Mouse (Mus musculus) hindbrain, embryonic 10.5 days (tissue): ENCODE measurements around the gene Gtpbp6. TPM values are rescaled to one million over a fixed set of nuclear protein-coding genes. Genes with fewer than 3 reads are reported as not detected.
"Not testable (repeated sequence)": the region's sequence is repeated elsewhere in the genome, so short reads cannot be mapped to it uniquely, and the experiment has no call there.

Experiments used
- DNase-seq: peaks from one replicate; pipeline ENCODE4 v3.0.0-alpha.2; 2017; ENCODE audit warnings: low spot score
- H3K27ac ChIP-seq: fragments of 300-500 bp; sonication (generic); 2 replicates; pipeline ENCODE4 v1.5.1; 2016; ENCODE audit warnings: mild to moderate bottlenecking, moderate library complexity
- H3K27me3 ChIP-seq: fragments of 300-500 bp; sonication (generic); 2 replicates; pipeline ENCODE4 v1.6.1; 2016; ENCODE audit warnings: mild to moderate bottlenecking; ENCODE audit not compliant: poor library complexity, insufficient read depth, severe bottlenecking
- H3K36me3 ChIP-seq: fragments of 300-500 bp; sonication (generic); 2 replicates; pipeline ENCODE4 v1.6.1; 2016; ENCODE audit warnings: mild to moderate bottlenecking, moderate library complexity
- H3K4me1 ChIP-seq: fragments of 300-500 bp; sonication (generic); replicated peaks from 2 replicates; pipeline ENCODE4 v1.6.1; 2016; ENCODE audit warnings: mild to moderate bottlenecking
- H3K4me3 ChIP-seq: fragments of 300-500 bp; sonication (generic); 2 replicates; pipeline ENCODE4 v1.5.1; 2016; ENCODE audit warnings: mild to moderate bottlenecking, moderate library complexity
- H3K9me3 ChIP-seq: fragments of 300-500 bp; sonication (generic); 2 replicates; pipeline ENCODE4 v1.6.1; 2016; ENCODE audit warnings: mild to moderate bottlenecking, moderate library complexity
- WGBS: fragments of 180-500 bp; shearing (Covaris S2); methylation state at CpG from one replicate; pipeline ENCODE4 v1.1.7; 2016; 5-methylcytosine and 5-hydroxymethylcytosine counted together
- polyA plus RNA-seq: library from polyadenylated mRNA; unstranded; fragments of >200 nt; fragmentation: Nextera tagmentation; extraction: Ambion mirVana; gene quantifications from 2 replicates; pipeline ENCODE4 v1.2.1, GENCODE M21; 2016

Gene Gtpbp6
- polyA plus RNA-seq, 1 experiment from 2014 or later, result 37.7 TPM

DNA sequence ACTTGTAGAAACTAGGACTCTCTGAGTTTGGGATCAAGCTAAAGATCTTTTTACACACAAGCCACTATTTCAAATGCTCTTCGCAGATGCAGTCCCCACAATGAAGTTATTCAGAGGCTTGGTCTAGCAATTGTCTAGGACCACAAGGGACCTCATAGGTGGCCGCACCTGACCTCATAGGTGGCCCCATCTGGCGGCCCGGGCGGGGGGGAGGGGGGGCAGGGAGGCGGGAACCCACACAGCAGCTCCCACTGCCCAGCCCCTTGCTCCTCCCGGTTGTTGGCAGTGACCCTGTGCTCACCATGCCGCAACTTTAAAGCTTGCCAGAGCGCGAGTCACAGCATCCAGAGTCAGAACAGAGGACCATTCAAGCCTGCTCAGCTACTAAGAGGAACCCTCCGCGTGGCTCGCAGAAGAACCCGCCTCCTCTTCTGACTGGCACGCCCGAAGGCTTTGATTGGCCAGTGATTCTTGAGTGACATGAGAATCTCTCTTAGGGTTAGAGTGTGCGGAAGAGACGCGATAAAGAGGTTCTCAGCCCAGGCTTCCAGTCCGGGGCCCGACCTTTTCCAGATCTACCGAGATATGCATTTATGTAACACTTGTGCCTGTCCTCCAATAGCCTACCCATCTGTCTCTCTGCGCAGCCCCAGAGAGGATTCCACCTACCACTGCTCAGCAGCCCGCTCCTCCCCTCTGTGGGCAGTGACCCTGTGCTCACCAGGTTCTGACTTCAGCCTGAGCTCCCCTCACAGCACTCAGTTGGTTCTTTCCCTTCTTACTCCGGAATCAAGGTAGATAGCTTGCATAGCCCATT is 13.8 kb downstream of the Gtpbp6 start, which contains the start of gene Gm35315:
Gene Gm35315, minus strand, starts transcription at position 391 of the 817 bp plus-strand sequence.
- WGBS, result 2% methylated on average over 25 of the region's 25 CpGs
- Histone ChIP-seq H3K27me3 (no peaks in the 10 kb centered on the region; the same call in 1 of the 2 replicates), H3K4me3 (peak within 1 kb of the TSS; percentile 63), H3K36me3 (no peaks in the 10 kb centered on the region), H3K4me1 (peaks cover 15% of the 10 kb centered on the region), H3K9me3 (no peaks in the 10 kb centered on the region), H3K27ac (peak within 1 kb of the TSS; percentile 91)
- DNase-seq, result peak; percentile 88

DNA sequence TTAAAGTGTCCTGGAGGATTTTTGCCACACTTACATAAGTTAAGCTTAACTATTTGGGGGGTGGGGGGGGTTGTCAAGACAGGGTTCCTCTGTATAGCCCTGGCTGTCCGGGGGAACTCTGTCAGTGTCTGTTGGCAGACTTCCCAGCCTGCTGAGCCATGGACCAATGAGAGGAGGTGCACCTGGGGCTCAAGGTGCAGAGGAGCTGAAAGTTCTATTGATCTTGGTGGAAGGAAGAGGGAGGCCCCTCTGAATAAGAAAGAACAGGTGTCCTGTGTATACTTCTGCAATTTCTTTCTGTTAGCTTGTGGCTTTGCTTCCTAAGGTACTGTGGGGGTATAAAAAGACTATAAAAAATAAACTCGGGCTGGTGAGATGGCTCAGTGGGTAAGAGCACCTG is 16.5 kb downstream of the Gtpbp6 start:
- H3K36me3 ChIP-seq, result no peaks in the 10 kb centered on the region
- no peak overlapping the region for H3K4me3 ChIP-seq
- no peaks in the 10 kb centered on the region for H3K27me3 ChIP-seq
- 0 out of 2 replicates have a peak, but pooled peaks cover under 1% of the 10 kb centered on the region for H3K9me3 ChIP-seq
- H3K27ac ChIP-seq, result no peak overlapping the region
- no peak for DNase-seq
- 82% methylated on average over 2 of the region's 2 CpGs for WGBS
- H3K4me1 ChIP-seq, result peaks cover 12% of the 10 kb centered on the region

DNA sequence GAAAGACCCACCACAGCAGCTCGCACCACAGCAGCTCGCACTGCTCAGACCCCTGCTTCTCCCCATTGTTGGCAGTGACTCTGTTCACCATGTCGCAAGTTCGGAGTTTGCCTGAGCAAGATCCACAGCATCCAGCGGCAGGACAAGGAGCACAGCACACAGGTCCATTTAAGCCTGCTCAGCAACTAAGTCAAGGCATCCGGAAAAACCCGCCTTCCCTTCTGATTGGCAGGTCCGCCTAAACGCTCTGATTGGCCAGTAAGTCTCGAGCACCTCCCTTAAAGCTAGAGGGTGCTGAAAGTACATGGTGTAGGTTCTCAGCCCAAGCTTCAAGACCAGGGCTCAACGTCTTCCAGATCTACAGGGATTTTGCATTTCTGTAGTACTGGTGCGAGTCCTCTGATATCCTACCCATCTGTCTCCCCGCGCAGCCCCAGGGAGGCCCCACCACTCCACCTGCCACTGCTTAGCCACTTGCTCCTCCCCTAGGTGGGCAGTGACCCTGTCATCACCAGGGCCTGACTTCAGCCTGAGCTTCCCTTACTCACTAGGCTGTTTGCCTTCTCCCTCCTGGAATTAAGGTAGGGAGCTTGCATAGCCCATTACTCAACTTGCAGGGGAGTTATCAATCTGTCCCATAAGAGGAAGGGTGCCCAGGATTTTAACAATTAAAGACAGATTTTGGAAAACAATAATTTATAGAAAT is 21.7 kb downstream of the Gtpbp6 start:
- H3K9me3 ChIP-seq, result peaks cover 19% of the 10 kb centered on the region; the same call in 1 of the 2 replicates
- H3K4me1 ChIP-seq, result no peaks in the 10 kb centered on the region
- no peak for DNase-seq
- no peaks in the 10 kb centered on the region for H3K27me3 ChIP-seq
- H3K4me3 ChIP-seq, result no peak overlapping the region
- no peak overlapping the region for H3K27ac ChIP-seq
- WGBS, result 32% methylated on average over 14 of the region's 14 CpGs
- H3K36me3 ChIP-seq, result no peaks in the 10 kb centered on the region

DNA sequence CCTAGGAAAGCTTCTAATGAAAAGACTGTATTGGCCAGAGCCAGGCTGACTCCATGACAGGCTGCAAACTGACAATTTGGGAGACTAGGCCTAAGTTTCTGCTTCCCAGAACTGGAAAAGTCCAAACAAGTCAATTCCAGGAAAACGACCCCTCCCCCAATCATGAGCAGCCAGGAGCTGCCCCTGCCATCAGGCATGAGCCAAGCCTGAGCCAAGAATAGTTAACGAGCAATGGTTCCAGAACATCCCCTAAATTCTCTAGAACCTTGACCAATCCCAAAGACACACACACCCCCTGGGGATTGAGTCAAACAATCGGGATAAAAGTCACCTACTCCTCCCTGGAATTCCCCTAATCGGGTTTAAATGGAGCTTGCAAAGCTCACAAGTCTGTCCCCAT is 25.0 kb downstream of the Gtpbp6 start:
- Histone ChIP-seq H3K4me1 (no peaks in the 10 kb centered on the region), H3K27ac (no peak overlapping the region), H3K9me3 (peaks cover 43% of the 10 kb centered on the region), H3K27me3 (no peaks in the 10 kb centered on the region), H3K4me3 (no peak overlapping the region), H3K36me3 (peaks cover 12% of the 10 kb centered on the region)
- WGBS, result 85% methylated on average over 4 of the region's 4 CpGs
- DNase-seq, result no peak

DNA sequence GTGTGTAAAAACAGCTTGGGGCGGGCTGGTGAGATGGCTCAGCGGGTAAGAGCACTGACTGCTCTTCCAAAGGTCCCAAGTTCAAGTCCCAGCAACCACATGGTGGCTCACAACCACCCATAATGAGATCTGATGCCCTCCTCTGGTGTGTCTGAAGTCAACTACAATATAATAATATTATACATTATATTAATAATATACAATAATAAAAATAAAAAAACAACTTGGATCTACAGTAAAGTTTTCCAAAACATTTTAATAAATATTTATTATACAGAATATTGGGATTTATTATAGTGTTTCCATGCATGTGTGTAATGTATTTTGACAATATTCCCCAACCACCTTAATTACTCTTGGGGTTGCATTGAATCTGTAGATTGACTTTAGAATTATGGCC is 35.6 kb downstream of the Gtpbp6 start, which contains the start of gene Gm17655:
Gene Gm17655, minus strand, starts transcription at position 101 of the 400 bp plus-strand sequence.
- not testable (repeated sequence) for DNase-seq, H3K4me1 ChIP-seq, H3K27me3 ChIP-seq, H3K4me3 ChIP-seq, H3K36me3 ChIP-seq, H3K27ac ChIP-seq
- H3K9me3 ChIP-seq, result peaks cover 37% of the 10 kb centered on the region
- WGBS, result 80% methylated on average over 2 of the region's 2 CpGs

DNA sequence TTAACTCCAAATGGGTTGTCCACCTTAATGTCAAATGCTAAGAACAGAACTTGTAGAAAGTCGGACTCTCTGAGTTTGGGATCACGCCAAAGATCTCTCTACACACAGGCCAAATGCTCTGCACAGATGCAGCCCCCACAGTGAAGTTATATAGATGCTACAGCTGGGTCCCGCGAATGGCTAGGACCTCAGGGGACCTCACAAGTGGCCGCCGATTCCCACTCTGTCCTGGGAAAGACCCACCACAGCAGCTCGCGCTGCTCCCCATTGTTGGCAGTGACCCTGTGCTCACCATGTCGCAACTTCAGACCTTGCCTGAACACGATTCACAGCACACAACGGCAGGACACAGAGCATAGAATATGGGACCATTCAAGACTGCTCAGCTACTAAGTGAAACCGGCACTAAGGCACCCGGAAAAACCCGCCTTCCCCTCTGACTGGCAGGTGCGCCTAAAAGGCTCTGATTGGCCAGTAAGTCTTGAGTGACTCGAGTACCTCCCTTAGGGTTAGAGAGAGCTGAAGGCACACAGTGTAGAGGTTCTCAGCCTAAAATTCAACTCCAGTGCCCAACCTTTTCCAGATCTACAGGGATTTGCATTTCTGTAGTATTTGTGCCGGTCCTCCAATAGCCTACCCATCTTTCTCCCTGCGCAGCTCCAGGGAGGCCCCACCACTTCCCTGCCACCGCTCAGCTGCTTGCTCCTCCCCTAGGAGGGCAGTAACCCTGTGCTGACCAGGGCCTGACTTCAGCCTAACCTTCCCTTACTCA is 50.2 kb downstream of the Gtpbp6 start:
- no peaks in the 10 kb centered on the region for H3K4me1 ChIP-seq
- no peaks in the 10 kb centered on the region for H3K27me3 ChIP-seq
- H3K27ac ChIP-seq, result peak overlapping the region; percentile 87
- 2% methylated on average over 19 of the region's 19 CpGs for WGBS
- DNase-seq, result peak; percentile 77
- peaks cover 13% of the 10 kb centered on the region; the same call in 1 of the 2 replicates for H3K9me3 ChIP-seq
- H3K36me3 ChIP-seq, result no peaks in the 10 kb centered on the region
- H3K4me3 ChIP-seq, result peak overlapping the region; percentile 68

Other genes with a start within 250 kb of the Gtpbp6 start
- gene Gm15446, start 184.8 kb downstream of the Gtpbp6 start, polyA plus RNA-seq, result 0.61 and 0.98 TPM in 2 replicates
- 18.0 and 21.0 TPM in 2 replicates for gene Zfp932, start 111.7 kb downstream of the Gtpbp6 start, polyA plus RNA-seq
- gene Gm17655, start 35.7 kb downstream of the Gtpbp6 start, polyA plus RNA-seq, result 4.2 and 5.9 TPM in 2 replicates
- gene Gm35315, start 13.8 kb downstream of the Gtpbp6 start, polyA plus RNA-seq, result 1.2 and 1.4 TPM in 2 replicates
- gene Plcxd1, start 8.2 kb downstream of the Gtpbp6 start, polyA plus RNA-seq, result 1.3 and 1.6 TPM in 2 replicates
- 5.8 and 6.1 TPM in 2 replicates for gene Zfp605, start 1.9 kb upstream of the Gtpbp6 start, polyA plus RNA-seq
- 59.0 and 63.8 TPM in 2 replicates for gene Chfr, start 27.6 kb upstream of the Gtpbp6 start, polyA plus RNA-seq
- 17.2 and 19.5 TPM in 2 replicates for gene Golga3, start 68.5 kb upstream of the Gtpbp6 start, polyA plus RNA-seq
- gene Ankle2, start 122.8 kb upstream of the Gtpbp6 start, polyA plus RNA-seq, result 29.6 and 30.4 TPM in 2 replicates
- 92.7 and 98.0 TPM in 2 replicates for gene Pgam5, start 161.7 kb upstream of the Gtpbp6 start, polyA plus RNA-seq
- 12.1 and 14.4 TPM in 2 replicates for gene Pxmp2, start 178.0 kb upstream of the Gtpbp6 start, polyA plus RNA-seq
- 33.4 and 44.2 TPM in 2 replicates for gene Pole, start 178.1 kb upstream of the Gtpbp6 start, polyA plus RNA-seq
- gene P2rx2, start 235.0 kb upstream of the Gtpbp6 start, polyA plus RNA-seq, result 0.57 and 0.92 TPM in 2 replicates
- not detected in 2 replicates for gene Lrcol1, start 236.5 kb upstream of the Gtpbp6 start, polyA plus RNA-seq